Mouse (Mus musculus): ENCODE data around the gene Armc12. TPM values are rescaled to one million over a fixed set of nuclear protein-coding genes. Genes with fewer than 3 reads are reported as not detected.

Armc12 gene
- polyA plus RNA-seq, 1 experiment from 2014 or later, result not detected

- WGBS, result 80% methylated on average over 6 of the region's 6 CpGs
- no peak overlapping the region for H3K27ac ChIP-seq (replicated peaks)
- H3K4me3 ChIP-seq, result no peak overlapping the region
- 0 out of 2 replicates have a peak, but pooled peaks cover 14% of the 10 kb centered on the region for H3K27me3 ChIP-seq
- ATAC-seq (ENCODE audit: low FRiP score, low read depth), result no peak
- H3K4me1 ChIP-seq, result peaks cover 9% of the 10 kb centered on the region
- no peak overlapping the region for H3K9ac ChIP-seq (replicated peaks)
- no peaks in the 10 kb centered on the region for H3K9me3 ChIP-seq
- no peak overlapping the region for H3K4me2 ChIP-seq (replicated peaks)
- H3K36me3 ChIP-seq, result no peaks in the 10 kb centered on the region
Observed at GRCm38 (mm10) chr17:28572941-28573340, 42.3 kb downstream of the Armc12 start.

- Histone ChIP-seq H3K27ac (replicated peaks) (no peak within 1 kb of the TSS), H3K4me1 (peaks cover 13% of the 10 kb centered on the region), H3K9ac (replicated peaks) (peak within 1 kb of the TSS; percentile 28), H3K27me3 (0 out of 2 replicates have a peak, but pooled peaks cover 14% of the 10 kb centered on the region), H3K9me3 (no peaks in the 10 kb centered on the region), H3K4me2 (replicated peaks) (peak within 1 kb of the TSS; percentile 59), H3K4me3 (peak within 1 kb of the TSS; percentile 39), H3K36me3 (no peaks in the 10 kb centered on the region)
- 13% methylated on average over 50 of the region's 50 CpGs for WGBS
- peak; percentile 77 for ATAC-seq (ENCODE audit: low FRiP score, low read depth)
Observed at GRCm38 (mm10) chr17:28575244-28576125, 44.9 kb downstream of the Armc12 start, which contains the start of gene Lhfpl5. TSS of gene Lhfpl5 (plus strand) at chr17:28575641.

- H3K9me3 ChIP-seq, result no peaks in the 10 kb centered on the region
- 4% methylated on average over 9 of the region's 9 CpGs for WGBS
Observed at GRCm38 (mm10) chr17:28580396-28580795, 49.8 kb downstream of the Armc12 start.

GRCm38 (mm10) chr17:28581056-28581455 lies 50.5 kb downstream of the Armc12 start:
- 57% methylated on average over 2 of the region's 2 CpGs for WGBS
- no peaks in the 10 kb centered on the region for H3K36me3 ChIP-seq
- no peaks in the 10 kb centered on the region for H3K9me3 ChIP-seq
- no peak for ATAC-seq (ENCODE audit: low FRiP score, low read depth)
- no peak overlapping the region for H3K4me3 ChIP-seq
- H3K27me3 ChIP-seq, result 0 out of 2 replicates have a peak, but pooled peaks cover 4% of the 10 kb centered on the region
- H3K9ac ChIP-seq (replicated peaks), result no peak overlapping the region
- no peak overlapping the region for H3K27ac ChIP-seq (replicated peaks)
- no peak overlapping the region for H3K4me2 ChIP-seq (replicated peaks)
- H3K4me1 ChIP-seq, result peaks cover 5% of the 10 kb centered on the region; the same call in 1 of the 2 replicates

More at GRCm38 (mm10) chr17:28580396-28580795, 49.8 kb downstream of the Armc12 start:
- Histone ChIP-seq H3K4me2 (replicated peaks) (no peak overlapping the region), H3K4me1 (peaks cover 10% of the 10 kb centered on the region), H3K9ac (replicated peaks) (no peak overlapping the region), H3K36me3 (no peaks in the 10 kb centered on the region), H3K27ac (replicated peaks) (no peak overlapping the region), H3K27me3 (0 out of 2 replicates have a peak, but pooled peaks cover 8% of the 10 kb centered on the region), H3K4me3 (no peak overlapping the region)
- no peak for ATAC-seq (ENCODE audit: low FRiP score, low read depth)

- 92% methylated on average over 3 of the region's 3 CpGs for WGBS
Observed at GRCm38 (mm10) chr17:28586509-28586908, 55.9 kb downstream of the Armc12 start.

GRCm38 (mm10) chr17:28588591-28588990 lies 58.0 kb downstream of the Armc12 start:
- no peaks in the 10 kb centered on the region for H3K4me1 ChIP-seq
- peaks cover 65% of the 10 kb centered on the region for H3K36me3 ChIP-seq
- H3K9ac ChIP-seq (replicated peaks), result no peak overlapping the region
- no peaks in the 10 kb centered on the region for H3K27me3 ChIP-seq
- no peak overlapping the region for H3K27ac ChIP-seq (replicated peaks)
- no peak overlapping the region for H3K4me2 ChIP-seq (replicated peaks)
- no peak overlapping the region for H3K4me3 ChIP-seq
- 91% methylated on average over 2 of the region's 2 CpGs for WGBS
- no peaks in the 10 kb centered on the region for H3K9me3 ChIP-seq
- no peak for ATAC-seq (ENCODE audit: low FRiP score, low read depth)

More at GRCm38 (mm10) chr17:28586509-28586908, 55.9 kb downstream of the Armc12 start:
- Histone ChIP-seq H3K4me3 (no peak overlapping the region), H3K9me3 (no peaks in the 10 kb centered on the region), H3K36me3 (peaks cover 44% of the 10 kb centered on the region), H3K9ac (replicated peaks) (no peak overlapping the region), H3K27me3 (no peaks in the 10 kb centered on the region), H3K4me2 (replicated peaks) (no peak overlapping the region), H3K4me1 (no peaks in the 10 kb centered on the region), H3K27ac (replicated peaks) (no peak overlapping the region)
- ATAC-seq (ENCODE audit: low FRiP score, low read depth), result no peak

Small RNAs within 50 kb of the gene (microRNA-seq; reads per million reads assigned to microRNA genes)
- gene Gm25195, result not detected
- not detected for gene Mir6969

Other genes with a start within 250 kb of the Armc12 start
- gene Fance, start 217.3 kb upstream of the Armc12 start, polyA plus RNA-seq (2016; fragmentation: Nextera tagmentation; extraction: Ambion mirVana), result 28.5 and 30.5 TPM in 2 replicates
- gene Rpl10a, start 202.3 kb upstream of the Armc12 start, polyA plus RNA-seq (2016; fragmentation: Nextera tagmentation; extraction: Ambion mirVana), result 329 and 373 TPM in 2 replicates
- gene Tead3, start 180.0 kb upstream of the Armc12 start, polyA plus RNA-seq (2016; fragmentation: Nextera tagmentation; extraction: Ambion mirVana), result 5.2 and 5.7 TPM in 2 replicates
- 4.9 and 5.1 TPM in 2 replicates for gene Tulp1, start 165.6 kb upstream of the Armc12 start, polyA plus RNA-seq (2016; fragmentation: Nextera tagmentation; extraction: Ambion mirVana)
- gene Fkbp5, start 13.3 kb upstream of the Armc12 start, polyA plus RNA-seq (2016; fragmentation: Nextera tagmentation; extraction: Ambion mirVana), result 32.7 and 38.2 TPM in 2 replicates
- gene Clpsl2, start 18.6 kb downstream of the Armc12 start, polyA plus RNA-seq (2016; fragmentation: Nextera tagmentation; extraction: Ambion mirVana), result not detected in 2 replicates
- not detected in 2 replicates for gene Clps, start 30.0 kb downstream of the Armc12 start, polyA plus RNA-seq (2016; fragmentation: Nextera tagmentation; extraction: Ambion mirVana)
- 1.7 TPM in 2 replicates for gene Lhfpl5, start 44.8 kb downstream of the Armc12 start, polyA plus RNA-seq (2016; fragmentation: Nextera tagmentation; extraction: Ambion mirVana)
- gene Srpk1, start 91.9 kb downstream of the Armc12 start, polyA plus RNA-seq (2016; fragmentation: Nextera tagmentation; extraction: Ambion mirVana), result 117 and 126 TPM in 2 replicates
- 0.68 and 0.91 TPM in 2 replicates for gene Slc26a8, start 159.4 kb downstream of the Armc12 start, polyA plus RNA-seq (2016; fragmentation: Nextera tagmentation; extraction: Ambion mirVana)
- 36.6 and 40.7 TPM in 2 replicates for gene Mapk14, start 160.5 kb downstream of the Armc12 start, polyA plus RNA-seq (2016; fragmentation: Nextera tagmentation; extraction: Ambion mirVana)
- 3.4 and 3.5 TPM in 2 replicates for gene AC170998.1, start 195.3 kb downstream of the Armc12 start, polyA plus RNA-seq (2016; fragmentation: Nextera tagmentation; extraction: Ambion mirVana)
- 1.2 and 1.5 TPM in 2 replicates for gene Mapk13, start 238.5 kb downstream of the Armc12 start, polyA plus RNA-seq (2016; fragmentation: Nextera tagmentation; extraction: Ambion mirVana)